Comparison of ENCODE assay signal across 25 mouse cellular contexts in the genomic region with DNA sequence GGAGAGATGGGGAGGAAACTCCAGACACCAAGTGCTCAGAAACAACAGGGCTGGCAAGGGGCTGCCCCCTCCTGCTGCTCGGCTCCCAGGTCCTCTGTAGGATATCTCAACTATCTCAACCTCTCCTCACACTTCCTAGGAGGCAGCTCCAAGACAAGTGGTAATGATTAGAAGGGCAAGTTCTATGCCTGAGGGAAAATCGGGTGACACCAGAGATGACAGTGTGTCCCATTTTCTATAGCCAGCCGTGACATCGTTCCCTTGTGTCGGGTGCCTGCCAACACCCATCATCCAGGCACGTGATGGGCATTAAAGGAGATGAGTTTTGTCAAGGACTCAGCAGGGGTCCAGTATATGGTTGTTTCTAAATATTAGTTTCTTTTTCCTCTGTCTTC.
DNase-seq lines count a peak whose midpoint lies in the region; ATAC-seq lines count a peak whose summit lies in the region.
"Had no signal": no experiment of that assay in that cellular context is flagged by ENCODE, and none has a peak within 500 bp of the region (broad histone marks: within the 10 kb centered on the region; RNA-seq: fewer than 3 reads in every experiment).

No protein-coding gene starts in this region.

- WGBS in forebrain, embryonic 10.5 days: 75% methylated on average over 6 of the region's 6 CpGs
- WGBS in forebrain, embryonic 14.5 days: 84% methylated on average over 6 of the region's 6 CpGs
- WGBS in kidney, embryonic 16.5 days: 58% methylated on average over 6 of the region's 6 CpGs
- whole genome bisulfite sequencing in embryonic facial prominence, embryonic 12.5 days: 49% methylated on average over 6 of the region's 6 CpGs
- WGBS in limb, embryonic 12.5 days: 35% methylated on average over 6 of the region's 6 CpGs
- WGBS in hindbrain, embryonic 16.5 days: 61% methylated on average over 6 of the region's 6 CpGs

- H3K36me3 ChIP-seq in forebrain, embryonic 10.5 days (replicated peaks): no peaks in the 10 kb centered on the region
- no peaks in the 10 kb centered on the region for H3K36me3 ChIP-seq in forebrain, embryonic 14.5 days (ENCODE audit: control insufficient read depth, insufficient read depth, low read length)
- H3K36me3 ChIP-seq in kidney, embryonic 16.5 days (ENCODE audit: insufficient read depth, low read length): no peaks in the 10 kb centered on the region
- H3K36me3 ChIP-seq in embryonic facial prominence, embryonic 12.5 days: no peaks in the 10 kb centered on the region
- no peaks in the 10 kb centered on the region for H3K36me3 ChIP-seq in limb, embryonic 12.5 days
- H3K36me3 ChIP-seq in hindbrain, embryonic 16.5 days (ENCODE audit: control insufficient read depth, insufficient read depth, low read length): no peaks in the 10 kb centered on the region
- H3K36me3 ChIP-seq: hindbrain, embryonic 13.5 days; liver, embryonic 15.5 days; lung, embryonic 15.5 days; midbrain, embryonic 10.5 days; midbrain, embryonic 15.5 days; neural tube, embryonic 15.5 days had no signal

- no peak for DNase-seq in forebrain, embryonic 10.5 days (ENCODE audit: extremely low spot score, low spot score)
- no peak for DNase-seq in forebrain, embryonic 14.5 days (ENCODE audit: low spot score)
- DNase-seq in kidney, adult 9 months: no peak
- DNase-seq in layer of hippocampus, adult 9-10 months (ENCODE audit: low spot score): no peak
- DNase-seq: cerebellum, adult 8-10 months; cerebellum, postnatal 25 days; gastrocnemius, postnatal 25 days; heart, adult 11 months; heart, postnatal 4 days; right cerebral cortex, adult 18-20 months; spleen, adult 18-20 months had no signal

- no peak overlapping the region for H3K4me2 ChIP-seq in forebrain, embryonic 14.5 days (ENCODE audit: low read length)
- peak overlapping the region; percentile 22; the same call in 1 of the 2 replicates for H3K4me2 ChIP-seq in kidney, embryonic 16.5 days (replicated peaks; ENCODE audit: low read depth, low read length)
- H3K4me2 ChIP-seq in embryonic facial prominence, embryonic 12.5 days (replicated peaks): no peak overlapping the region
- H3K4me2 ChIP-seq in limb, embryonic 12.5 days: peak overlapping the region; percentile 13
- no peak overlapping the region for H3K4me2 ChIP-seq in hindbrain, embryonic 16.5 days (ENCODE audit: low read length)
- H3K4me2 ChIP-seq: forebrain, embryonic 13.5 days; heart, embryonic 11.5 days; hindbrain, embryonic 13.5 days; liver, embryonic 15.5 days; lung, embryonic 15.5 days; midbrain, embryonic 15.5 days; neural tube, embryonic 15.5 days had no signal

- no peak for ATAC-seq in forebrain, embryonic 14.5 days
- ATAC-seq in kidney, embryonic 16.5 days (ENCODE audit: low FRiP score, low TSS enrichment): 0 out of 2 replicates have a peak, but pooled peaks have one; percentile 25
- ATAC-seq in embryonic facial prominence, embryonic 12.5 days (ENCODE audit: insufficient number of reproducible peaks, insufficient read depth, low FRiP score, low TSS enrichment): no peak
- ATAC-seq in limb, embryonic 12.5 days (ENCODE audit: insufficient number of reproducible peaks, insufficient read depth, low FRiP score, low TSS enrichment, low read depth): no peak
- no peak for ATAC-seq in hindbrain, embryonic 16.5 days
- ATAC-seq: activated CD4-positive, CD25-positive, alpha-beta regulatory T cell, adult 4 months; forebrain, embryonic 13.5 days; midbrain, embryonic 15.5 days had no signal

- H3K27ac ChIP-seq in forebrain, embryonic 10.5 days: peak overlapping the region; percentile 35; the same call in 1 of the 2 replicates
- H3K27ac ChIP-seq in forebrain, embryonic 14.5 days (ENCODE audit: low read depth, low read length): no peak overlapping the region
- H3K27ac ChIP-seq in kidney, embryonic 16.5 days (ENCODE audit: low read length): peak overlapping the region; percentile 90
- H3K27ac ChIP-seq in embryonic facial prominence, embryonic 12.5 days: peak overlapping the region; percentile 74; the same call in 1 of the 2 replicates
- peak overlapping the region; percentile 87 for H3K27ac ChIP-seq in limb, embryonic 12.5 days
- H3K27ac ChIP-seq in hindbrain, embryonic 16.5 days (ENCODE audit: low read depth, low read length): no peak overlapping the region
- H3K27ac ChIP-seq: forebrain, embryonic 13.5 days; hindbrain, embryonic 13.5 days; left cerebral cortex, adult 2 months; liver, embryonic 15.5 days; lung, embryonic 15.5 days; midbrain, embryonic 10.5 days; midbrain, embryonic 15.5 days; neural tube, embryonic 15.5 days had no signal

- no peaks in the 10 kb centered on the region for H3K27me3 ChIP-seq in forebrain, embryonic 10.5 days (ENCODE audit: poor library complexity, severe bottlenecking)
- no peaks in the 10 kb centered on the region for H3K27me3 ChIP-seq in forebrain, embryonic 14.5 days (replicated peaks; ENCODE audit: control insufficient read depth, insufficient read depth, low read length)
- no peaks in the 10 kb centered on the region for H3K27me3 ChIP-seq in kidney, embryonic 16.5 days (ENCODE audit: insufficient read depth, low read length)
- H3K27me3 ChIP-seq in embryonic facial prominence, embryonic 12.5 days: no peaks in the 10 kb centered on the region
- H3K27me3 ChIP-seq in limb, embryonic 12.5 days: no peaks in the 10 kb centered on the region
- H3K27me3 ChIP-seq in hindbrain, embryonic 16.5 days (replicated peaks; ENCODE audit: control insufficient read depth, insufficient read depth, low read length): no peaks in the 10 kb centered on the region
- H3K27me3 ChIP-seq: forebrain, embryonic 13.5 days; hindbrain, embryonic 13.5 days; liver, embryonic 15.5 days; lung, embryonic 15.5 days; midbrain, embryonic 15.5 days; neural tube, embryonic 15.5 days had no signal

- H3K4me1 ChIP-seq in forebrain, embryonic 10.5 days: peaks cover 12% of the 10 kb centered on the region; the same call in 1 of the 2 replicates
- H3K4me1 ChIP-seq in forebrain, embryonic 14.5 days (ENCODE audit: control insufficient read depth, insufficient read depth, low read length): no peaks in the 10 kb centered on the region
- peaks cover 23% of the 10 kb centered on the region for H3K4me1 ChIP-seq in kidney, embryonic 16.5 days (ENCODE audit: insufficient read depth, low read length)
- H3K4me1 ChIP-seq in embryonic facial prominence, embryonic 12.5 days: peaks cover 24% of the 10 kb centered on the region
- peaks cover 43% of the 10 kb centered on the region for H3K4me1 ChIP-seq in limb, embryonic 12.5 days (replicated peaks)
- H3K4me1 ChIP-seq in hindbrain, embryonic 16.5 days (ENCODE audit: control insufficient read depth, insufficient read depth, low read depth, low read length): no peaks in the 10 kb centered on the region
- H3K4me1 ChIP-seq: liver, embryonic 15.5 days; lung, embryonic 15.5 days; midbrain, embryonic 10.5 days; midbrain, embryonic 15.5 days; neural tube, embryonic 15.5 days had no signal

- no peak overlapping the region for H3K9ac ChIP-seq in forebrain, embryonic 14.5 days (ENCODE audit: low read length)
- H3K9ac ChIP-seq in kidney, embryonic 16.5 days (replicated peaks; ENCODE audit: low read length): peak overlapping the region; percentile 39; the same call in 1 of the 2 replicates
- H3K9ac ChIP-seq in embryonic facial prominence, embryonic 12.5 days: no peak overlapping the region; the same call in 1 of the 2 replicates
- 0 out of 2 replicates have a peak overlapping the region, but pooled peaks have one; percentile 34 for H3K9ac ChIP-seq in limb, embryonic 12.5 days (replicated peaks)
- no peak overlapping the region for H3K9ac ChIP-seq in hindbrain, embryonic 16.5 days (ENCODE audit: low read depth, low read length)
- H3K9ac ChIP-seq: forebrain, embryonic 13.5 days; hindbrain, embryonic 13.5 days; liver, embryonic 15.5 days; lung, embryonic 15.5 days; midbrain, embryonic 15.5 days; neural tube, embryonic 15.5 days had no signal

- no peaks in the 10 kb centered on the region for H3K9me3 ChIP-seq in forebrain, embryonic 10.5 days
- no peaks in the 10 kb centered on the region for H3K9me3 ChIP-seq in forebrain, embryonic 14.5 days (replicated peaks; ENCODE audit: control insufficient read depth, low read length)
- no peaks in the 10 kb centered on the region for H3K9me3 ChIP-seq in kidney, embryonic 16.5 days (ENCODE audit: low read length)
- H3K9me3 ChIP-seq in embryonic facial prominence, embryonic 12.5 days: no peaks in the 10 kb centered on the region
- H3K9me3 ChIP-seq in limb, embryonic 12.5 days: no peaks in the 10 kb centered on the region
- H3K9me3 ChIP-seq in hindbrain, embryonic 16.5 days (ENCODE audit: control insufficient read depth, low read length): no peaks in the 10 kb centered on the region
- H3K9me3 ChIP-seq: forebrain, embryonic 13.5 days; hindbrain, embryonic 13.5 days; liver, embryonic 15.5 days; lung, embryonic 15.5 days; midbrain, embryonic 10.5 days; midbrain, embryonic 15.5 days; neural tube, embryonic 15.5 days had no signal

- no peak overlapping the region for H3K4me3 ChIP-seq in forebrain, embryonic 10.5 days
- no peak overlapping the region for H3K4me3 ChIP-seq in forebrain, embryonic 14.5 days (ENCODE audit: low read depth, low read length)
- H3K4me3 ChIP-seq in kidney, embryonic 16.5 days (ENCODE audit: low read length): no peak overlapping the region
- H3K4me3 ChIP-seq in embryonic facial prominence, embryonic 12.5 days: no peak overlapping the region
- no peak overlapping the region for H3K4me3 ChIP-seq in limb, embryonic 12.5 days (replicated peaks)
- H3K4me3 ChIP-seq in hindbrain, embryonic 16.5 days (ENCODE audit: low read length): no peak overlapping the region
- H3K4me3 ChIP-seq: forebrain, embryonic 13.5 days; hindbrain, embryonic 13.5 days; left cerebral cortex, adult 2 months; liver, embryonic 15.5 days; lung, embryonic 15.5 days; midbrain, embryonic 10.5 days; midbrain, embryonic 15.5 days; neural tube, embryonic 15.5 days had no signal

Comparison
In these comparisons a context has a peak if more than half of its experiments do, and no peak if none do; other contexts are left out.
1. H3K27ac ChIP-seq: peak in forebrain, embryonic 10.5 days (single experiment), kidney, embryonic 16.5 days (single experiment), embryonic facial prominence, embryonic 12.5 days (single experiment) and limb, embryonic 12.5 days (single experiment); none in forebrain, embryonic 14.5 days (single experiment) and hindbrain, embryonic 16.5 days (single experiment).
2. H3K4me2 ChIP-seq: peak in kidney, embryonic 16.5 days (single experiment) and limb, embryonic 12.5 days (single experiment); none in forebrain, embryonic 14.5 days (single experiment), embryonic facial prominence, embryonic 12.5 days (single experiment) and hindbrain, embryonic 16.5 days (single experiment).
3. H3K9ac ChIP-seq: peak in kidney, embryonic 16.5 days (single experiment) and limb, embryonic 12.5 days (single experiment); none in forebrain, embryonic 14.5 days (single experiment), embryonic facial prominence, embryonic 12.5 days (single experiment) and hindbrain, embryonic 16.5 days (single experiment).